Mouse (Mus musculus): ENCODE data around the gene Oxgr1. TPM values are rescaled to one million over a fixed set of nuclear protein-coding genes. Genes with fewer than 3 reads are reported as not detected.

The Oxgr1 gene
- polyA plus RNA-seq (2015; fragmentation: Nextera tagmentation; extraction: Ambion mirVana): 0.11 TPM in 1 of 2 replicates, not detected in the other

GRCm38 (mm10) chr14:120042187-120042820 is at the start of gene Oxgr1:
TSS of gene Oxgr1 (minus strand) at chr14:120042435.
- Histone ChIP-seq H3K4me1 (replicated peaks; ENCODE audit: control insufficient read depth, insufficient read depth, low read length) (no peaks in the 10 kb centered on the region), H3K4me3 (ENCODE audit: low read length) (no peak within 1 kb of the TSS), H3K9me3 (ENCODE audit: control insufficient read depth, low read length) (no peaks in the 10 kb centered on the region), H3K27me3 (ENCODE audit: control insufficient read depth, insufficient read depth, low read depth, low read length) (no peaks in the 10 kb centered on the region), H3K36me3 (ENCODE audit: control insufficient read depth, insufficient read depth, low read length) (no peaks in the 10 kb centered on the region), H3K9ac (ENCODE audit: low read length) (no peak within 1 kb of the TSS), H3K27ac (ENCODE audit: low read length) (no peak within 1 kb of the TSS), H3K4me2 (ENCODE audit: low read depth, low read length) (no peak within 1 kb of the TSS)
- WGBS: 87% methylated on average over 17 of the region's 17 CpGs
- ATAC-seq (ENCODE audit: low read depth): no peak

GRCm38 (mm10) chr14:120090401-120090800 is 48.2 kb upstream of the Oxgr1 start:
- no peak overlapping the region; the same call in 1 of the 2 replicates for H3K27ac ChIP-seq (ENCODE audit: low read length)
- H3K4me1 ChIP-seq (replicated peaks; ENCODE audit: control insufficient read depth, insufficient read depth, low read length): no peaks in the 10 kb centered on the region
- H3K4me3 ChIP-seq (ENCODE audit: low read length): no peak overlapping the region
- no peaks in the 10 kb centered on the region for H3K27me3 ChIP-seq (ENCODE audit: control insufficient read depth, insufficient read depth, low read depth, low read length)
- no peaks in the 10 kb centered on the region for H3K36me3 ChIP-seq (ENCODE audit: control insufficient read depth, insufficient read depth, low read length)
- H3K9ac ChIP-seq (ENCODE audit: low read length): no peak overlapping the region
- H3K4me2 ChIP-seq (ENCODE audit: low read depth, low read length): no peak overlapping the region
- H3K9me3 ChIP-seq (ENCODE audit: control insufficient read depth, low read length): no peaks in the 10 kb centered on the region
- ATAC-seq (ENCODE audit: low read depth): no peak
- 35% methylated on average over 1 of the region's 1 CpGs for WGBS

GRCm38 (mm10) chr14:120089649-120090360 is 47.6 kb upstream of the Oxgr1 start:
- H3K4me3 ChIP-seq (ENCODE audit: low read length): no peak overlapping the region
- H3K36me3 ChIP-seq (ENCODE audit: control insufficient read depth, insufficient read depth, low read length): no peaks in the 10 kb centered on the region
- WGBS: 48% methylated on average over 14 of the region's 14 CpGs
- H3K4me2 ChIP-seq (ENCODE audit: low read depth, low read length): no peak overlapping the region
- no peaks in the 10 kb centered on the region for H3K4me1 ChIP-seq (replicated peaks; ENCODE audit: control insufficient read depth, insufficient read depth, low read length)
- H3K9ac ChIP-seq (ENCODE audit: low read length): no peak overlapping the region
- no peak for ATAC-seq (ENCODE audit: low read depth)
- no peak overlapping the region; the same call in 1 of the 2 replicates for H3K27ac ChIP-seq (ENCODE audit: low read length)
- H3K27me3 ChIP-seq (ENCODE audit: control insufficient read depth, insufficient read depth, low read depth, low read length): no peaks in the 10 kb centered on the region
- H3K9me3 ChIP-seq (ENCODE audit: control insufficient read depth, low read length): no peaks in the 10 kb centered on the region

GRCm38 (mm10) chr14:120089006-120089648 is 46.9 kb upstream of the Oxgr1 start:
- Histone ChIP-seq H3K9me3 (ENCODE audit: control insufficient read depth, low read length) (no peaks in the 10 kb centered on the region), H3K9ac (ENCODE audit: low read length) (no peak overlapping the region), H3K27ac (ENCODE audit: low read length) (no peak overlapping the region), H3K36me3 (ENCODE audit: control insufficient read depth, insufficient read depth, low read length) (no peaks in the 10 kb centered on the region), H3K4me3 (ENCODE audit: low read length) (no peak overlapping the region), H3K27me3 (ENCODE audit: control insufficient read depth, insufficient read depth, low read depth, low read length) (no peaks in the 10 kb centered on the region), H3K4me2 (ENCODE audit: low read depth, low read length) (no peak overlapping the region), H3K4me1 (replicated peaks; ENCODE audit: control insufficient read depth, insufficient read depth, low read length) (no peaks in the 10 kb centered on the region)
- WGBS: 68% methylated on average over 7 of the region's 7 CpGs
- ATAC-seq (ENCODE audit: low read depth): no peak

DNA sequence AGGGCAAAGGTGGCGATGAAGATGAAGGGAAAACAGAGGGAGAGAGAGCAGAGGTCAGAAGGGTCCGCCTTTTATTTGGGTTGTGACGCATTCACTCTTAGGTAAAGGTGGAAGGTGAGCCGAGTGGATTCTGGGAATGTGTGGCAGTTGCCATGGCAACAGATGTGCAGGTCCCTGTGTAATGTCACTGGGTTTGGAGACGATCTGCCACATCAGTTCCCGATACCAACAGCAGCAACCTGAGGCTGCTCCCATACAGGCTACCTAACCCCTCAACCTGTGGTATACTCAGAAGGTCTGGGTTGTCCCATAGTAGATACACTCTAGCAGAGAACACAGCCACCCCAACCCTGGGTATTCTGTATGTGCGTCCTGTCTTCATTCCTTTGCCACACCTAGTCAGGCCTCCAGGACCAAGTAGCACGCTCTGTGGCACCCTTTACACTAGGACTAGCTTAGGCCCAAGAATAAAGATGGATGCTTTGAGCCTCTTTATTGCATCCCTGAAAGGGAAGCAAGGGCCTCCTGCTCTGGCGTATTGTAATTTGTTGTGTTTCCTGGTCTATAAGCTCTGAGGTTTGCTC is 41.9 kb upstream of the Oxgr1 start:
- no peaks in the 10 kb centered on the region for H3K9me3 ChIP-seq (ENCODE audit: control insufficient read depth, low read length)
- H3K27ac ChIP-seq (ENCODE audit: low read length): no peak overlapping the region

DNA sequence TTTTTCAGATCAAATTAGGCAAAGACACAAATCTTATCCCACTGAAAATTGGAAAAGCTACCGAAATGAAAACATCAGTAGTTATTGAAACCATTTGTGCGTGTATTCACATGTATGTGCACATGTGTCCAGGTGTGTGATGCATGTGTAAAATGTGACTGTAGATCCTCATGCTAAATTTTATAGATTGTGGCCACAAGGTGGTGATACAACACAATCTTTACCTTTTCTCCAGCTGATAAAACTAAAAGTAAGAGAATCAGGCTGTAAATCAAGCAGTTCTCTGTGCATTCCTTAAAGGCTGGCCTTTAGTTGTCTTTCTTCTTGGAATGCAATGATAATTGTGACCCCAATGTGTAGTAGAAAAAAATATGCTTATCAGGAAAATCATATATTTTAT is 34.0 kb upstream of the Oxgr1 start:
- no peaks in the 10 kb centered on the region for H3K4me1 ChIP-seq (replicated peaks; ENCODE audit: control insufficient read depth, insufficient read depth, low read length)
- no peak overlapping the region for H3K9ac ChIP-seq (ENCODE audit: low read length)
- no peaks in the 10 kb centered on the region for H3K27me3 ChIP-seq (ENCODE audit: control insufficient read depth, insufficient read depth, low read depth, low read length)
- no peak overlapping the region for H3K27ac ChIP-seq (ENCODE audit: low read length)
- 50% methylated on average over 2 of the region's 2 CpGs for WGBS
- peak; percentile 26; the same call in 1 of the 2 replicates for ATAC-seq (ENCODE audit: low read depth)
- no peaks in the 10 kb centered on the region for H3K36me3 ChIP-seq (ENCODE audit: control insufficient read depth, insufficient read depth, low read length)
- H3K9me3 ChIP-seq (ENCODE audit: control insufficient read depth, low read length): no peaks in the 10 kb centered on the region
- H3K4me2 ChIP-seq (ENCODE audit: low read depth, low read length): no peak overlapping the region
- no peak overlapping the region for H3K4me3 ChIP-seq (ENCODE audit: low read length)

More for the DNA sequence above, 41.9 kb upstream of the Oxgr1 start:
- Histone ChIP-seq H3K27me3 (ENCODE audit: control insufficient read depth, insufficient read depth, low read depth, low read length) (no peaks in the 10 kb centered on the region), H3K4me3 (ENCODE audit: low read length) (no peak overlapping the region), H3K4me2 (ENCODE audit: low read depth, low read length) (no peak overlapping the region), H3K4me1 (replicated peaks; ENCODE audit: control insufficient read depth, insufficient read depth, low read length) (no peaks in the 10 kb centered on the region), H3K36me3 (ENCODE audit: control insufficient read depth, insufficient read depth, low read length) (no peaks in the 10 kb centered on the region), H3K9ac (ENCODE audit: low read length) (no peak overlapping the region)
- 71% methylated on average over 9 of the region's 9 CpGs for WGBS
- ATAC-seq (ENCODE audit: low read depth): no peak

- Histone ChIP-seq H3K9me3 (ENCODE audit: control insufficient read depth, low read length) (no peaks in the 10 kb centered on the region), H3K36me3 (ENCODE audit: control insufficient read depth, insufficient read depth, low read length) (no peaks in the 10 kb centered on the region), H3K9ac (ENCODE audit: low read length) (no peak overlapping the region), H3K27ac (ENCODE audit: low read length) (no peak overlapping the region), H3K4me1 (replicated peaks; ENCODE audit: control insufficient read depth, insufficient read depth, low read length) (no peaks in the 10 kb centered on the region), H3K4me3 (ENCODE audit: low read length) (no peak overlapping the region), H3K27me3 (ENCODE audit: control insufficient read depth, insufficient read depth, low read depth, low read length) (no peaks in the 10 kb centered on the region), H3K4me2 (ENCODE audit: low read depth, low read length) (no peak overlapping the region)
- WGBS: 67% methylated on average over 5 of the region's 5 CpGs
- no peak for ATAC-seq (ENCODE audit: low read depth)
Observed at GRCm38 (mm10) chr14:120075746-120076145, 33.5 kb upstream of the Oxgr1 start.

DNA sequence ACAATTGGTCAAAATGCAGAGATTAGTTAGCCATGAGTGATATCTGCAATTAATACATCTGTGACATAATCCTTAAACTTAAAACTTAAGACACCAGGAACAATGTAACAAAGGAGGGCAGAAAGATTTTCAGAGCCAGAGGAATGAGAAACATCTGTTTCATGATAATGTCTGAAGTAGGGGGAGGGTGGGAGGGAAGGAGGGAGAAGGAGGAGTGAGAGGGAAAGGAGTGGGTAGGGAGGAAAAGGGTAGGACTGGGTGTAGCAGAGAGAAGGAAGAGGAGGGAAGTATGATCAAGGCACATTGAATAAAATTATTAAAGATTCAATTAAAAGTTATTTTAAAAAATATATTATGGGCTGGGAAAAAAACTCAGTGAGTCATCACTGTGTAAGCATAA is 32.0 kb upstream of the Oxgr1 start:
- Histone ChIP-seq H3K4me1 (replicated peaks; ENCODE audit: control insufficient read depth, insufficient read depth, low read length) (no peaks in the 10 kb centered on the region), H3K36me3 (ENCODE audit: control insufficient read depth, insufficient read depth, low read length) (no peaks in the 10 kb centered on the region)
- 0 out of 2 replicates have a peak, but pooled peaks have one; percentile 28 for ATAC-seq (ENCODE audit: low read depth)

DNA sequence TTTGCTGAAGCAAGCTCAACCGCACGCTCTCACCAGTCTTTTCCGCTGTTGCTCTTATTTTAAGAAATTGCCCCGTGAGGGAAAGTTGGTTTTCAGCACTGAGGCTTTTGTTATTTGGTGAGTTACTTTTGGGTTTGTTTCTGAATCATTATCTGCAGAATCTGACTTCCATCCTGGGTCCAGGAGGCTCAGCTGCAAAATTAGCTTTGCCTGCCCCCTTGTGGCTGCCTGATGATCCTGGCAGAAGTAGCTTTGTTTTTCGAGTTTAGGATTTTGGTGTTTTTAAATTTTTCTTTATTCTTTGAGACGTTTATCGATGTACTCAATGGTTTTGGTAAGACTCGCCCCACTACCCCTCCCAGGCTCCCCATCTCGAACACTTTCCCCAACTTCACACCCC is 18.9 kb upstream of the Oxgr1 start:
- no peaks in the 10 kb centered on the region for H3K4me1 ChIP-seq (replicated peaks; ENCODE audit: control insufficient read depth, insufficient read depth, low read length)
- no peak overlapping the region for H3K4me2 ChIP-seq (ENCODE audit: low read depth, low read length)
- no peaks in the 10 kb centered on the region for H3K27me3 ChIP-seq (ENCODE audit: control insufficient read depth, insufficient read depth, low read depth, low read length)
- 52% methylated on average over 9 of the region's 9 CpGs for WGBS
- H3K36me3 ChIP-seq (ENCODE audit: control insufficient read depth, insufficient read depth, low read length): no peaks in the 10 kb centered on the region
- H3K9me3 ChIP-seq (ENCODE audit: control insufficient read depth, low read length): no peaks in the 10 kb centered on the region
- H3K27ac ChIP-seq (ENCODE audit: low read length): no peak overlapping the region
- H3K9ac ChIP-seq (ENCODE audit: low read length): no peak overlapping the region
- no peak overlapping the region for H3K4me3 ChIP-seq (ENCODE audit: low read length)
- ATAC-seq (ENCODE audit: low read depth): peak; percentile 20; the same call in 1 of the 2 replicates

More for the DNA sequence above, 32.0 kb upstream of the Oxgr1 start:
- Histone ChIP-seq H3K9me3 (ENCODE audit: control insufficient read depth, low read length) (no peaks in the 10 kb centered on the region), H3K4me2 (ENCODE audit: low read depth, low read length) (no peak overlapping the region), H3K9ac (ENCODE audit: low read length) (no peak overlapping the region), H3K27me3 (ENCODE audit: control insufficient read depth, insufficient read depth, low read depth, low read length) (no peaks in the 10 kb centered on the region), H3K4me3 (ENCODE audit: low read length) (no peak overlapping the region), H3K27ac (ENCODE audit: low read length) (no peak overlapping the region)
